Mouse (Mus musculus) small intestine, adult 2 months (tissue): Measurements from ENCODE around the gene BC024978.
"Not testable (repeated sequence)": the region's sequence is repeated elsewhere in the genome, so short reads cannot be mapped to it uniquely, and the experiment has no call there.

Experiments
- CTCF ChIP-seq: fragments of 200-500 bp; IDR thresholded peaks from 2 replicates; pipeline ENCODE4 v1.5.1; 2012; ENCODE audit warnings: low read depth, mild to moderate bottlenecking, control low read depth, inconsistent platforms, low read length, moderate library complexity, mixed read lengths; ENCODE audit not compliant: insufficient replicate concordance, insufficient read length; ENCODE audit errors: extremely low read depth
- POLR2A ChIP-seq: fragments of 200-500 bp; IDR thresholded peaks from 2 replicates; pipeline ENCODE4 v1.6.1; 2012; ENCODE audit warnings: low read depth, mild to moderate bottlenecking, control low read depth, inconsistent platforms, low read length, moderate library complexity

GRCm38 (mm10) chr7:27244088-27244487 is 48.5 kb downstream of the BC024978 start:
- not testable (repeated sequence) for TF ChIP-seq POLR2A
- TF ChIP-seq CTCF = peak; percentile 39; the same call in 1 of the 2 replicates
